Mouse (Mus musculus): ENCODE results near the gene Thsd7b.

- TF ChIP-seq GATA1 (IDR thresholded peaks at IDR 0.05; ENCODE audit: borderline replicate concordance, low read length): no peak
- no peak for TF ChIP-seq FLI1 (IDR thresholded peaks at IDR 0.05; ENCODE audit: low read length)
Measured at GRCm38 (mm10) chr1:129365590-129365989, 92.5 kb downstream of the Thsd7b start.
